Mouse (Mus musculus) brain, embryonic 14.5 days (tissue): Measurements from ENCODE around the gene Nrxn3. TPM values are rescaled to one million over a fixed set of nuclear protein-coding genes. Genes with fewer than 3 reads are reported as not detected.
A peak's percentile ranks its signal among the peaks of the same experiment; 100 is the strongest.

ENCODE experiments used
- DNase-seq: peaks from one replicate; pipeline ENCODE4 v3.0.0-alpha.2; 2011; ENCODE audit warnings: low read depth
- CTCF ChIP-seq: fragments of 200-500 bp; IDR thresholded peaks from 2 replicates; pipeline ENCODE4 v1.5.1; 2012; ENCODE audit warnings: inconsistent platforms, mild to moderate bottlenecking, moderate library complexity, borderline replicate concordance; ENCODE audit not compliant: insufficient read depth, insufficient read length; ENCODE audit errors: extremely low read depth
- POLR2A ChIP-seq: fragments of 200-500 bp; IDR thresholded peaks from 2 replicates; pipeline ENCODE4 v1.6.1; 2012; ENCODE audit warnings: mild to moderate bottlenecking, inconsistent platforms, borderline replicate concordance; ENCODE audit not compliant: poor library complexity, insufficient read depth, insufficient read length, severe bottlenecking; ENCODE audit errors: extremely low read depth
- polyA plus RNA-seq: library from polyadenylated mRNA; depleted of rRNA; stranded (reverse); fragments of >200 nt; gene quantifications from 2 replicates; pipeline ENCODE4 v1.2.3, GENCODE M21; 2012

Gene Nrxn3
- polyA plus RNA-seq, 1 experiment = 67.8 TPM

GRCm38 (mm10) chr12:89884576-89884975, 1161.9 kb downstream of the Nrxn3 start:
- DNase-seq = no peak
- TF ChIP-seq CTCF = no peak
- TF ChIP-seq POLR2A = no peak

GRCm38 (mm10) chr12:89888647-89889046, 1166.0 kb downstream of the Nrxn3 start:
- TF ChIP-seq POLR2A = no peak
- TF ChIP-seq CTCF = no peak
- no peak for DNase-seq

GRCm38 (mm10) chr12:89896901-89897300, 1174.2 kb downstream of the Nrxn3 start:
- DNase-seq = no peak
- TF ChIP-seq CTCF (no peak), POLR2A (no peak)

GRCm38 (mm10) chr12:89909578-89909977, 1186.9 kb downstream of the Nrxn3 start:
- TF ChIP-seq POLR2A (no peak), CTCF (no peak)
- DNase-seq = peak; percentile 45

- DNase-seq = peak; percentile 78
- TF ChIP-seq CTCF (no peak), POLR2A (no peak)
Measured at GRCm38 (mm10) chr12:89918138-89918829, 1195.6 kb downstream of the Nrxn3 start.

- DNase-seq = no peak
Measured at GRCm38 (mm10) chr12:89932338-89932737, 1209.7 kb downstream of the Nrxn3 start.

GRCm38 (mm10) chr12:89933630-89934029, 1211.0 kb downstream of the Nrxn3 start:
- peak; percentile 60 for DNase-seq

More at GRCm38 (mm10) chr12:89932338-89932737, 1209.7 kb downstream of the Nrxn3 start:
- TF ChIP-seq CTCF (no peak), POLR2A (no peak)

GRCm38 (mm10) chr12:89940746-89941145, 1218.1 kb downstream of the Nrxn3 start:
- no peak for DNase-seq
- no peak for TF ChIP-seq CTCF
- TF ChIP-seq POLR2A = no peak

More at GRCm38 (mm10) chr12:89933630-89934029, 1211.0 kb downstream of the Nrxn3 start:
- TF ChIP-seq CTCF (no peak), POLR2A (no peak)

GRCm38 (mm10) chr12:89945911-89946502, 1223.3 kb downstream of the Nrxn3 start:
- no peak for TF ChIP-seq POLR2A
- no peak for TF ChIP-seq CTCF
- peak; percentile 57 for DNase-seq

- TF ChIP-seq POLR2A (no peak), CTCF (no peak)
- no peak for DNase-seq
Measured at GRCm38 (mm10) chr12:89946522-89946921, 1223.8 kb downstream of the Nrxn3 start.

- DNase-seq = no peak
- TF ChIP-seq POLR2A = no peak
- no peak for TF ChIP-seq CTCF
Measured at GRCm38 (mm10) chr12:89953237-89953636, 1230.6 kb downstream of the Nrxn3 start.

GRCm38 (mm10) chr12:89953649-89954048, 1231.0 kb downstream of the Nrxn3 start:
- DNase-seq = no peak
- TF ChIP-seq POLR2A (no peak), CTCF (no peak)

GRCm38 (mm10) chr12:89954441-89955070, 1231.9 kb downstream of the Nrxn3 start:
- TF ChIP-seq POLR2A (no peak), CTCF (no peak)
- DNase-seq = peak; percentile 57
